Mouse (Mus musculus) liver, embryonic 13.5 days (tissue): ENCODE measurements at regions not wholly inside any gene's neighbourhood (a gene's known extent, or its start where the extent isn't known, plus 50 kb on each side); places are given as distances from the start of the nearest gene placed in this dataset. TPM values are rescaled to one million over a fixed set of nuclear protein-coding genes. Genes with fewer than 3 reads are reported as not detected.

ENCODE experiments used
- ATAC-seq: fragments of 200-750 bp; cut with Nextera tagmentation; 2 replicates; pipeline ENCODE4 v1.8.0; 2017; ENCODE audit warnings: low read depth, mild to moderate bottlenecking, moderate number of reproducible peaks, moderate library complexity
- DNase-seq: peaks from one replicate; pipeline ENCODE4 v3.0.0; 2022
- H3K27ac ChIP-seq: fragments of 300-500 bp; sonication (generic); 2 replicates; pipeline ENCODE4 v1.5.1; 2015; ENCODE audit warnings: moderate library complexity, mild to moderate bottlenecking, inconsistent platforms
- H3K27me3 ChIP-seq: fragments of 300-500 bp; sonication (generic); 2 replicates; pipeline ENCODE4 v1.6.1; 2015; ENCODE audit warnings: mild to moderate bottlenecking, inconsistent platforms
- H3K36me3 ChIP-seq: fragments of 300-500 bp; sonication (generic); 2 replicates; pipeline ENCODE4 v1.6.1; 2015; ENCODE audit warnings: mild to moderate bottlenecking, inconsistent platforms
- H3K4me1 ChIP-seq: fragments of 300-500 bp; sonication (generic); replicated peaks from 2 replicates; pipeline ENCODE4 v1.6.1; 2015; ENCODE audit warnings: inconsistent platforms
- H3K4me2 ChIP-seq: fragments of 300-500 bp; sonication (generic); 2 replicates; pipeline ENCODE4 v1.6.1; 2015; ENCODE audit warnings: inconsistent platforms, mild to moderate bottlenecking, moderate library complexity
- H3K4me3 ChIP-seq: fragments of 300-500 bp; sonication (generic); replicated peaks from 2 replicates; pipeline ENCODE4 v1.5.1; 2015; ENCODE audit warnings: mild to moderate bottlenecking, inconsistent platforms
- H3K9ac ChIP-seq: fragments of 300-500 bp; sonication (generic); 2 replicates; pipeline ENCODE4 v1.6.1; 2015; ENCODE audit warnings: mild to moderate bottlenecking, inconsistent platforms
- H3K9me3 ChIP-seq: fragments of 300-500 bp; sonication (generic); replicated peaks from 2 replicates; pipeline ENCODE4 v1.6.1; 2016; ENCODE audit warnings: inconsistent platforms
- WGBS: fragments of 180-500 bp; shearing (Covaris S2); methylation state at CpG from one replicate; pipeline ENCODE4 v1.1.7; 2015; ENCODE audit not compliant: insufficient replicate concordance; 5-methylcytosine and 5-hydroxymethylcytosine counted together
- microRNA-seq: library from miRNA; unstranded; fragments of <30 nt; microRNA quantifications from one replicate; pipeline ENCODE4, GENCODE M21; 2016

DNA sequence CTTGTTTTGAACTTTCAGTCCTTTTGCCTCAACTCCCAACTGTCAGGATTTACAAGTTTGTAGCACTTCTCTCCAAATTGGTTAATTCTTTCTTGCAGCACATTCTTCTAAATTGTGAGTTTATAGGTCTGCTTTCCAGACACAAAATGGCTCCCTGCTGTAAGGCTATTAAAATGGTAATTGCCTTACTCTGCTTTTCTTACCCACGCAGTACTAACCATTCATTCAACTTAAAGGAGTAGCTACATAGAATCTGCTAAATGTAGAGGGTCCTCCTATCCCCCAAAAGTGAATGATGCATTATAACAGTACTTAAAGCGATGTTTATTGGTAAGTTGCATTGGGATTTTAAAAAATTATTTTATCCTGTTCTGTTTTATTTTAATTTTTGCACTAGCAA lies 356.2 kb downstream of the Kif20b start:
- H3K27me3 ChIP-seq: no peaks in the 10 kb centered on the region
- no peaks in the 10 kb centered on the region for H3K9me3 ChIP-seq
- ATAC-seq (no peak), DNase-seq (no peak)
- H3K4me3 ChIP-seq: no peak overlapping the region
- WGBS: 49% methylated on average over 2 of the region's 2 CpGs
- no peaks in the 10 kb centered on the region for H3K36me3 ChIP-seq
- H3K4me2 ChIP-seq: no peak overlapping the region
- H3K4me1 ChIP-seq: no peaks in the 10 kb centered on the region
- H3K9ac ChIP-seq: no peak overlapping the region
- no peak overlapping the region for H3K27ac ChIP-seq

DNA sequence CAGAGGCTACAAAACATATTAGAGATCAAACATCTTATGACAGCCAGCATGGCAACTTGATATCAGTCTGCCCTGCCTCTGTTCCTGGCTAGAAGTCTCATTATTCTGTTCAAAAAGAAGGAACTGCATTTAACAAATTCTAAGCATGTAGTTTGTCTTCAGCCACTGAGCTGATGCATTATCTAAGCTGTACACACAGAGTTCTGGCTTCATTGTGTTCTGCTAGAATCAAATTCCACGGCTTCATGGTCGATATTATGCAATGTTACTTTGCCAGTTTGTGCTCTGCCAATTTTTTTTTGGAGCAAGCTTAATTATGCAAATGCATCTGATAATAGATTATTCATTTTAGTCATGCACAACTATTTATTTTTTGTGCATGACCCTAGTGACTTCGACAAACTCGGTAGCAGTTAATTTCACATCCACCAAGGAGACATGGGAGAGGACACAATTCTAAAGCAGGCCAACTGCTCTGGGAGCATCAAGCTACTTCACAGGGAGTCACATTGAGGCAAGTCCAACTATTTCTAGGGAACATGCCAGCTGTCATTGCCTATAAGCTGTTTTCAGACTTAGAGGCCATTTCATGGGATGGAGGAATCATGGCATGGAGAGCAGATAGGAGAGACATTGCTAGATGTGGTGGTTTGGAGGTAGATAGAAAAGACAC lies 360.8 kb downstream of the Kif20b start:
- 70% methylated on average over 4 of the region's 4 CpGs for WGBS
- DNase-seq (no peak), ATAC-seq (no peak)

DNA sequence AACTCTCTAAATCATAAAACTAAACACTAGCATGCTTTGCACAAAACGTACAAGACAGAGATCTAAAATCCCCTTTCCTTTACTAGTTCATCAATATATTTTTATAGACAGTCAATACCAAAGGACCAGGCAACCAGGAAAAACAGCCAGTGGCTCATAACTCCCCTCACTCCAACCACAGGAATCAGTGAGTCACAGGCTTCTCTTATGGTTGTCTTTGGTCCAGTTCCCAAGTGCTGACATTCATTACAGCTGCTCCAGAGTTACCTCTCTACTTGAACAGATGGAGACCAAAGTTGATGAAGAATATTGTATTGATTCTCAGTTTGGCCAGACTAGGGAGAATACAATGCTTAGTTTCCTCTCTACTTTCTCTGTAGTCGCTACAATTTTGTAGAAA lies 376.7 kb downstream of the Kif20b start:
- ATAC-seq (no peak), DNase-seq (no peak)
- Histone ChIP-seq H3K4me1 (no peaks in the 10 kb centered on the region), H3K27ac (no peak overlapping the region), H3K9me3 (no peaks in the 10 kb centered on the region), H3K4me3 (no peak overlapping the region), H3K36me3 (no peaks in the 10 kb centered on the region), H3K4me2 (no peak overlapping the region), H3K27me3 (no peaks in the 10 kb centered on the region), H3K9ac (no peak overlapping the region)
- 56% methylated on average over 2 of the region's 2 CpGs for WGBS

More for the DNA sequence above, 360.8 kb downstream of the Kif20b start:
- Histone ChIP-seq H3K4me1 (no peaks in the 10 kb centered on the region), H3K9ac (no peak overlapping the region), H3K4me2 (no peak overlapping the region), H3K4me3 (no peak overlapping the region), H3K36me3 (no peaks in the 10 kb centered on the region), H3K9me3 (no peaks in the 10 kb centered on the region), H3K27me3 (no peaks in the 10 kb centered on the region), H3K27ac (no peak overlapping the region)

GRCm38 (mm10) chr19:35302723-35303270 lies 380.6 kb downstream of the Kif20b start:
- Histone ChIP-seq H3K4me2 (no peak overlapping the region), H3K9me3 (no peaks in the 10 kb centered on the region), H3K27me3 (no peaks in the 10 kb centered on the region), H3K27ac (no peak overlapping the region), H3K36me3 (no peaks in the 10 kb centered on the region), H3K4me3 (no peak overlapping the region), H3K9ac (no peak overlapping the region), H3K4me1 (no peaks in the 10 kb centered on the region)
- WGBS: 65% methylated on average over 3 of the region's 3 CpGs
- DNase-seq: no peak
- ATAC-seq: no peak

Small RNA genes in the stretch of these regions (microRNA-seq; reads per million reads assigned to microRNA genes)
- gene Gm23075: not detected
